Mouse (Mus musculus) splenic B cell, adult 2 months (primary cell): ENCODE measurements at regions not wholly inside any gene's neighbourhood (a gene's known extent, or its start where the extent isn't known, plus 50 kb on each side); places are given as distances from the start of the nearest gene placed in this dataset.

Experiments
- DNase-seq: peaks from one replicate; pipeline ENCODE4 v3.0.0-alpha.2; 2011; ENCODE audit warnings: low read depth, low spot score
- H3K27me3 ChIP-seq: 2 replicates; pipeline ENCODE4 v1.6.1; 2012; ENCODE audit warnings: mild to moderate bottlenecking, low read length, moderate library complexity, mixed read lengths; ENCODE audit not compliant: control insufficient read depth, poor library complexity, insufficient read depth, severe bottlenecking
- H3K36me3 ChIP-seq: 2 replicates; pipeline ENCODE4 v1.6.1; 2012; ENCODE audit warnings: mild to moderate bottlenecking, low read length, moderate library complexity, mixed read lengths; ENCODE audit not compliant: control insufficient read depth, poor library complexity, insufficient read depth, severe bottlenecking

- no peak for DNase-seq
- no peaks in the 10 kb centered on the region for H3K27me3 ChIP-seq
- H3K36me3 ChIP-seq = no peaks in the 10 kb centered on the region
Measured at GRCm38 (mm10) chr4:33693441-33693840, 231.0 kb upstream of the Cnr1 start.

- Histone ChIP-seq H3K27me3 (no peaks in the 10 kb centered on the region), H3K36me3 (no peaks in the 10 kb centered on the region)
- no peak for DNase-seq
Measured at GRCm38 (mm10) chr4:33696969-33697368, 227.4 kb upstream of the Cnr1 start.

GRCm38 (mm10) chr4:33702028-33702666, 222.2 kb upstream of the Cnr1 start:
- H3K27me3 ChIP-seq = no peaks in the 10 kb centered on the region
- H3K36me3 ChIP-seq = no peaks in the 10 kb centered on the region
- no peak for DNase-seq

- DNase-seq = no peak
- no peaks in the 10 kb centered on the region for H3K36me3 ChIP-seq
- H3K27me3 ChIP-seq = no peaks in the 10 kb centered on the region
Measured at GRCm38 (mm10) chr4:33705722-33706121, 218.7 kb upstream of the Cnr1 start.

- Histone ChIP-seq H3K27me3 (no peaks in the 10 kb centered on the region), H3K36me3 (no peaks in the 10 kb centered on the region)
- DNase-seq = no peak
Measured at GRCm38 (mm10) chr4:33706785-33707184, 217.6 kb upstream of the Cnr1 start.

GRCm38 (mm10) chr4:33716475-33717117, 207.8 kb upstream of the Cnr1 start:
- Histone ChIP-seq H3K27me3 (no peaks in the 10 kb centered on the region), H3K36me3 (no peaks in the 10 kb centered on the region)
- DNase-seq = no peak

- no peaks in the 10 kb centered on the region for H3K36me3 ChIP-seq
- H3K27me3 ChIP-seq = no peaks in the 10 kb centered on the region
- no peak for DNase-seq
Measured at GRCm38 (mm10) chr4:33720972-33721371, 203.4 kb upstream of the Cnr1 start.

GRCm38 (mm10) chr4:33721971-33722370, 202.4 kb upstream of the Cnr1 start:
- Histone ChIP-seq H3K27me3 (no peaks in the 10 kb centered on the region), H3K36me3 (no peaks in the 10 kb centered on the region)
- no peak for DNase-seq

GRCm38 (mm10) chr4:33731837-33732236, 192.6 kb upstream of the Cnr1 start:
- no peaks in the 10 kb centered on the region for H3K27me3 ChIP-seq
- DNase-seq = no peak
- H3K36me3 ChIP-seq = no peaks in the 10 kb centered on the region

GRCm38 (mm10) chr4:33734923-33735322, 189.5 kb upstream of the Cnr1 start:
- DNase-seq = no peak
- Histone ChIP-seq H3K36me3 (no peaks in the 10 kb centered on the region), H3K27me3 (no peaks in the 10 kb centered on the region)

- no peak for DNase-seq
- H3K36me3 ChIP-seq = no peaks in the 10 kb centered on the region
- no peaks in the 10 kb centered on the region for H3K27me3 ChIP-seq
Measured at GRCm38 (mm10) chr4:33735442-33735966, 188.9 kb upstream of the Cnr1 start.

- Histone ChIP-seq H3K27me3 (no peaks in the 10 kb centered on the region), H3K36me3 (no peaks in the 10 kb centered on the region)
- no peak for DNase-seq
Measured at GRCm38 (mm10) chr4:33736061-33736701, 188.2 kb upstream of the Cnr1 start.

GRCm38 (mm10) chr4:33737337-33737736, 187.1 kb upstream of the Cnr1 start:
- Histone ChIP-seq H3K36me3 (no peaks in the 10 kb centered on the region), H3K27me3 (no peaks in the 10 kb centered on the region)
- DNase-seq = no peak

- no peaks in the 10 kb centered on the region for H3K36me3 ChIP-seq
- no peak for DNase-seq
- no peaks in the 10 kb centered on the region for H3K27me3 ChIP-seq
Measured at GRCm38 (mm10) chr4:33737859-33738417, 186.5 kb upstream of the Cnr1 start.
